Mouse (Mus musculus): ENCODE results near the gene Gemin2. TPM values are rescaled to one million over a fixed set of nuclear protein-coding genes. Genes with fewer than 3 reads are reported as not detected.
A peak's percentile ranks its signal among the peaks of the same experiment; 100 is the strongest.

The Gemin2 gene
- total RNA-seq, 1 experiment = 24.5 TPM

DNA sequence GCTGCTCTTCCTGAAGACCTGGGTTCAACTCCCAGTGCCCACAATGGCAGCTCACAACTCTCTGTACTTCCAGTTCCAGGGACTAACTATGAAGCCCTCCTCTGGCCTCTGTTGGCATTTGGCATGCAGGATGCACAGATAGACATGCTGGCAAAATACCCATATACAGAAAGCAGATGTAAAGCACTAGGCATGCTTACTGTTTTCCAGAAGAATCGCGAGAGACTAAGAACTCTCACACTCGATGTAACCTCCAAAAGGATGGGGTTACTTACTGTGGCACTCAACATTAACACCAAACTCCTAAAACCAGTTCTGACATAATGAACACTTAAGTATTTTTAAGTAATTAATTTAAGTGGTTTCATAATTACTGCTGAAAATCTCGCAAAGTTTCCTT, 47.1 kb downstream of the Gemin2 start:
- TF ChIP-seq ZC3H11A (IDR thresholded peaks at IDR 0.05; ENCODE audit: borderline replicate concordance, low read depth, low read length) (no peak), CHD2 (IDR thresholded peaks at IDR 0.05; ENCODE audit: low read depth, low read length) (no peak), HCFC1 (IDR thresholded peaks at IDR 0.05; ENCODE audit: borderline replicate concordance, insufficient read depth, low read length) (no peak), MAFK (IDR thresholded peaks at IDR 0.05; ENCODE audit: insufficient read depth, low read depth, low read length) (no peak), ZNF384 (IDR thresholded peaks at IDR 0.05; ENCODE audit: low read depth, low read length) (no peak)
- peak overlapping the region; percentile 92 for H3K9ac ChIP-seq (ENCODE audit: insufficient read depth, low read depth, low read length, poor library complexity, severe bottlenecking)
- no peak overlapping the region for H3K27ac ChIP-seq (ENCODE audit: insufficient read depth, low read depth, low read length, poor library complexity, severe bottlenecking)
- peaks cover 4% of the 10 kb centered on the region; the same call in 1 of the 2 replicates for H3K36me3 ChIP-seq (ENCODE audit: control insufficient read depth, insufficient read depth, low read length, poor library complexity, severe bottlenecking)
- no peak for DNase-seq (ENCODE audit: low read depth, low spot score)
- no peaks in the 10 kb centered on the region for H3K9me3 ChIP-seq (ENCODE audit: control insufficient read depth, insufficient read depth, low read depth, low read length)
- H3K4me1 ChIP-seq (ENCODE audit: control insufficient read depth in 2 of 2, insufficient read depth in 2 of 2, low read length in 2 of 2, poor library complexity in 1 of 2) = peaks cover 0 to 2% of the 10 kb centered on the region in 2 experiments; a peak in 3 of 4 replicates
- peak overlapping the region; percentile 91 to 96 for H3K4me3 ChIP-seq (ENCODE audit: insufficient read depth in 1 of 2, low read depth in 1 of 2, low read length in 2 of 2, poor library complexity in 1 of 2, severe bottlenecking in 1 of 2)
- in situ Hi-C loops (cut with MboI; ENCODE audit: low sequenced_read_pairs in 2 of 2, unreplicated experiment in 2 of 2) = no loop called here

DNA sequence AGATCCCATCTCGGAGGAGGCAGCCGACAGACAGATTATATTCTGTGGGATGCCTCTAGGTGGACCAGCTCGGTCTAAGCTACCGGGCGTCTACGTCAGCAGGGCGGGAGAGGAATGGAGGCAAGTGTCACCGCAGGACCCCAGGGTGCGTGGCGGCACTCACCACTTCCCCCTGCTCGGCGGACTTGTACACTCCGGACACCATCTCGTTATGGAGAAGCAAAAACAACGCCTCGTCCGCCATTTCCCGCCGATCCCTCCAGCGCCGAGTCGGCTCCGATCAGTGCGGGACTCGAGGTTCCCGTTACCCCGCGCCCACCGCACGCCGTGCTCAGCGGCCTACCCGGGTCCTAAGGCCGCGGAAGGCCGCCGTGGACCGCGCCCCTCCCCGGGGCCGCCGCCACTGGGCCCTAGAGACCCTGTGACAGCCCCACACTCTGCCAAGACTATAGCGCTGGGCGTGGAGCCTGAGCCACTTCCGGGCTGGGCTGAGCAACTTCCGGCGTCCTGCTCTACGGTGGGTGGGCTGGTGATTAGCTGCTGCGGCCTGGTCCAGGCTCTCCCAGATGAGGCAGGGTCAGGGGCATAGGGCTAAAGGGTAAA, 47.9 kb downstream of the Gemin2 start, which contains the start of gene Trappc6b:
Gene Trappc6b (minus strand): TSS at position 480 of the 603 bp plus-strand sequence.
- TF ChIP-seq HCFC1 (IDR thresholded peaks at IDR 0.05; ENCODE audit: borderline replicate concordance, insufficient read depth, low read length) (0 out of 2 replicates have a peak, but pooled peaks have one; percentile 24), ZNF384 (IDR thresholded peaks at IDR 0.05; ENCODE audit: low read depth, low read length) (no peak)
- peak within 1 kb of the TSS; percentile 91 to 96 for H3K4me3 ChIP-seq (ENCODE audit: insufficient read depth in 1 of 2, low read depth in 1 of 2, low read length in 2 of 2, poor library complexity in 1 of 2, severe bottlenecking in 1 of 2)
- in situ Hi-C loops (cut with MboI; ENCODE audit: low sequenced_read_pairs in 2 of 2, unreplicated experiment in 2 of 2) = no loop called here
- peak within 1 kb of the TSS; percentile 92 for H3K9ac ChIP-seq (ENCODE audit: insufficient read depth, low read depth, low read length, poor library complexity, severe bottlenecking)
- peak within 1 kb of the TSS; percentile 65 for H3K27ac ChIP-seq (ENCODE audit: insufficient read depth, low read depth, low read length, poor library complexity, severe bottlenecking)
- H3K4me1 ChIP-seq (ENCODE audit: control insufficient read depth in 2 of 2, insufficient read depth in 2 of 2, low read length in 2 of 2, poor library complexity in 1 of 2) = peaks cover 0 to 4% of the 10 kb centered on the region in 2 experiments; a peak in 3 of 4 replicates
- H3K36me3 ChIP-seq (ENCODE audit: control insufficient read depth, insufficient read depth, low read length, poor library complexity, severe bottlenecking) = peaks cover 4% of the 10 kb centered on the region; the same call in 1 of the 2 replicates
- peak; percentile 57 for DNase-seq (ENCODE audit: low read depth, low spot score)
- H3K9me3 ChIP-seq (ENCODE audit: control insufficient read depth, insufficient read depth, low read depth, low read length) = no peaks in the 10 kb centered on the region

DNA sequence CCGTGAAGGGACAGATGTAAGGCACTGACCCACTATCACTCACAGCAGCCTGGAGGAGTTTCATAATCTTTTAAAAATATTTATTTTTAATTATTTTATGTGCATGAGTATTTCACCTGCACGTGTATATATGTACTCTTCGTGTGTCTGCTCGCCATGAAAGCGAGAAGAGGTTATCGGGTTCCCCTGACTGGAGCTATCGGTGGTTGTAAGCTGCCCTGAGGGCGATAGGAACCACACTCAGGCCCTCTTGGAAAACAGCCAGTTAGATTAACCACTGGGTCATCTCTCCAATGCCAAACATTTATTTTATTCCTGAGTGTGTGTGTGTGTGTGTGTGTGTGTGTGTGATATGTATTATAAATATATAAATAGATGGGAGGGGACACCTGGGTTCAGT, 51.6 kb downstream of the Gemin2 start:
- H3K9me3 ChIP-seq (ENCODE audit: control insufficient read depth, insufficient read depth, low read depth, low read length) = no peaks in the 10 kb centered on the region
- in situ Hi-C loops (cut with MboI; ENCODE audit: low sequenced_read_pairs in 2 of 2, unreplicated experiment in 2 of 2) = no loop called here
- no peak for TF ChIP-seq ZC3H11A (IDR thresholded peaks at IDR 0.05; ENCODE audit: borderline replicate concordance, low read depth, low read length)
- no peak for TF ChIP-seq CHD2 (IDR thresholded peaks at IDR 0.05; ENCODE audit: low read depth, low read length)
- TF ChIP-seq HCFC1 (IDR thresholded peaks at IDR 0.05; ENCODE audit: borderline replicate concordance, insufficient read depth, low read length) = no peak
- no peak for TF ChIP-seq ZNF384 (IDR thresholded peaks at IDR 0.05; ENCODE audit: low read depth, low read length)
- no peak for TF ChIP-seq MAFK (IDR thresholded peaks at IDR 0.05; ENCODE audit: insufficient read depth, low read depth, low read length)
- H3K9ac ChIP-seq (ENCODE audit: insufficient read depth, low read depth, low read length, poor library complexity, severe bottlenecking) = no peak overlapping the region
- no peak for DNase-seq (ENCODE audit: low read depth, low spot score)
- peaks cover 14% of the 10 kb centered on the region for H3K36me3 ChIP-seq (ENCODE audit: control insufficient read depth, insufficient read depth, low read length, poor library complexity, severe bottlenecking)
- no peak overlapping the region for H3K27ac ChIP-seq (ENCODE audit: insufficient read depth, low read depth, low read length, poor library complexity, severe bottlenecking)
- peaks cover 0 to 7% of the 10 kb centered on the region in 2 experiments; a peak in 2 of 4 replicates for H3K4me1 ChIP-seq (ENCODE audit: control insufficient read depth in 2 of 2, insufficient read depth in 2 of 2, low read length in 2 of 2, poor library complexity in 1 of 2)
- H3K4me3 ChIP-seq (ENCODE audit: insufficient read depth in 1 of 2, low read depth in 1 of 2, low read length in 2 of 2, poor library complexity in 1 of 2, severe bottlenecking in 1 of 2) = no peak overlapping the region

DNA sequence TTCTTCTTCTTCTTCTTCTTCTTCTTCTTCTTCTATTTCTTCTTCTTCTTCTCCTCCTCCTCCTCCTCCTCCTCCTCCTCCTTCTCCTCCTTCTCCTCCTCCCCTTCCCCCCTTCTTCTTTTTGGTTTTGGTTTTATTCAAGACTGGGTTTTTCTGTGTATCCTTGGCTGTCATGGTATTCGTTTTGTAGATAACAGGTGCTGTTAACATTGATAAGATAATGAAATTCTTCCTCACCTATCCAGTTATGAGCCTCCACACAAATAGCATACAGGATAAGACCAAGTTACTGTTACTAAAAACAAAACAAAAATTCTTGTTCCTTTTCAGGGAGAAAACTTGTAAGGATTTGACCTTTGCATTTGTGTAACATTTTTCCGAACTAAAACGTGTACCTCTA, 52.6 kb downstream of the Gemin2 start:
- no peak overlapping the region; the same call in 1 of the 2 replicates for H3K27ac ChIP-seq (ENCODE audit: insufficient read depth, low read depth, low read length, poor library complexity, severe bottlenecking)
- peak overlapping the region in 1 of 2 experiments; percentile 79; a peak in 2 of 4 replicates for H3K4me3 ChIP-seq (ENCODE audit: insufficient read depth in 1 of 2, low read depth in 1 of 2, low read length in 2 of 2, poor library complexity in 1 of 2, severe bottlenecking in 1 of 2)
- DNase-seq (ENCODE audit: low read depth, low spot score) = no peak
- no peaks in the 10 kb centered on the region for H3K9me3 ChIP-seq (ENCODE audit: control insufficient read depth, insufficient read depth, low read depth, low read length)
- in situ Hi-C loops (cut with MboI; ENCODE audit: low sequenced_read_pairs in 2 of 2, unreplicated experiment in 2 of 2) = no loop called here
- H3K9ac ChIP-seq (ENCODE audit: insufficient read depth, low read depth, low read length, poor library complexity, severe bottlenecking) = no peak overlapping the region
- peaks cover 0 to 4% of the 10 kb centered on the region in 2 experiments; a peak in 1 of 4 replicates for H3K4me1 ChIP-seq (ENCODE audit: control insufficient read depth in 2 of 2, insufficient read depth in 2 of 2, low read length in 2 of 2, poor library complexity in 1 of 2)
- peaks cover 18% of the 10 kb centered on the region for H3K36me3 ChIP-seq (ENCODE audit: control insufficient read depth, insufficient read depth, low read length, poor library complexity, severe bottlenecking)
- TF ChIP-seq ZNF384 (IDR thresholded peaks at IDR 0.05; ENCODE audit: low read depth, low read length) = no peak
- no peak for TF ChIP-seq HCFC1 (IDR thresholded peaks at IDR 0.05; ENCODE audit: borderline replicate concordance, insufficient read depth, low read length)
- no peak for TF ChIP-seq ZC3H11A (IDR thresholded peaks at IDR 0.05; ENCODE audit: borderline replicate concordance, low read depth, low read length)
- no peak for TF ChIP-seq CHD2 (IDR thresholded peaks at IDR 0.05; ENCODE audit: low read depth, low read length)
- TF ChIP-seq MAFK (IDR thresholded peaks at IDR 0.05; ENCODE audit: insufficient read depth, low read depth, low read length) = no peak
